Mouse (Mus musculus): ENCODE measurements at regions not wholly inside any gene's neighbourhood (a gene's known extent, or its start where the extent isn't known, plus 50 kb on each side); places are given as distances from the start of the nearest gene placed in this dataset.

DNA sequence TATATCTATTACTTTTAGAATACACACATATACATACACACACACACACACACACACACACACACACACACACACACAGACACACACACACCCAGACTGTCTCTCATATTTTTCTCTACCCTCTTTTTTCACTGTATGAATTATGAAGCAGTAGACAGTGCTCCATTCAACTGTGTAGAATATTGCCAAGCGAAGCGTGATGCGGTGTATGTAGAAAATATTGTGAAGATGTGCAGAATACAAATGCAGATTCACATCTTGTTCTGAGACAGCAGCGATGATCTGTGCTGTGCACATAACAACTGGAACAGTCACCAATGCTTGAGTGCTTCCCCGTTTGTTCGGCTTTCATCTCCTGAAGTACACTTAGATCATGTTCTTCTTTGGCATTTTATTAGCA is 395.5 kb downstream of the Lipi start:
- no peaks in the 10 kb centered on the region for H3K36me3 ChIP-seq (ENCODE audit: control insufficient read depth, insufficient read depth, low read length)
- ATAC-seq (ENCODE audit: insufficient number of reproducible peaks, low FRiP score, low TSS enrichment, low read depth): no peak
- DNase-seq (ENCODE audit: low spot score): no peak
- no peaks in the 10 kb centered on the region for H3K27me3 ChIP-seq (ENCODE audit: control insufficient read depth, insufficient read depth, low read length)
- H3K9ac ChIP-seq (ENCODE audit: low read length): no peak overlapping the region
- H3K27ac ChIP-seq (replicated peaks; ENCODE audit: low read depth, low read length): no peak overlapping the region
- H3K4me3 ChIP-seq (ENCODE audit: low read depth, low read length): no peak overlapping the region
- no peaks in the 10 kb centered on the region for H3K4me1 ChIP-seq (ENCODE audit: control insufficient read depth, insufficient read depth, low read length)
- 95% methylated on average over 6 of the region's 6 CpGs for WGBS
- H3K4me2 ChIP-seq (ENCODE audit: low read depth, severe bottlenecking): no peak overlapping the region
- H3K9me3 ChIP-seq (ENCODE audit: control insufficient read depth, low read length): no peaks in the 10 kb centered on the region

DNA sequence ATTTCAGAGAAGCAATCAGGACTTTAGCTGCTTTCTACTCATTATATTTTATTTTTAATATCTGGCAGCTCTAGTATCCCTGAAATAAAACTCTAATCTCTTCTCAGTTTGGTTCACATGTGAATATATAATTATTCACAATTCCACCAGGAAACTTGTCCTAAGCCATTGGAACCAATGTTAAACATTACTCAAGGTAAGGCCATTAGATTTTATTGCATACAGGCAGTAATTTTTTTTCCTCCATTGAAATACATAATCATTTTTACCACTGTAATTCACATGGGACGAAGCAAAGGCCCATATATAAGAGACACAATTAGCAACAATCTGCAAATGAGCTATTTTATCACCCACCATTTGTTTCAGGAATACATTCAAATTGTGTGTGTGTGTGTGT is 419.8 kb downstream of the Lipi start:
- Histone ChIP-seq H3K4me2 (ENCODE audit: low read depth, severe bottlenecking) (no peak overlapping the region), H3K27me3 (ENCODE audit: control insufficient read depth, insufficient read depth, low read length) (no peaks in the 10 kb centered on the region)
- ATAC-seq (ENCODE audit: insufficient number of reproducible peaks, low FRiP score, low TSS enrichment, low read depth): no peak

DNA sequence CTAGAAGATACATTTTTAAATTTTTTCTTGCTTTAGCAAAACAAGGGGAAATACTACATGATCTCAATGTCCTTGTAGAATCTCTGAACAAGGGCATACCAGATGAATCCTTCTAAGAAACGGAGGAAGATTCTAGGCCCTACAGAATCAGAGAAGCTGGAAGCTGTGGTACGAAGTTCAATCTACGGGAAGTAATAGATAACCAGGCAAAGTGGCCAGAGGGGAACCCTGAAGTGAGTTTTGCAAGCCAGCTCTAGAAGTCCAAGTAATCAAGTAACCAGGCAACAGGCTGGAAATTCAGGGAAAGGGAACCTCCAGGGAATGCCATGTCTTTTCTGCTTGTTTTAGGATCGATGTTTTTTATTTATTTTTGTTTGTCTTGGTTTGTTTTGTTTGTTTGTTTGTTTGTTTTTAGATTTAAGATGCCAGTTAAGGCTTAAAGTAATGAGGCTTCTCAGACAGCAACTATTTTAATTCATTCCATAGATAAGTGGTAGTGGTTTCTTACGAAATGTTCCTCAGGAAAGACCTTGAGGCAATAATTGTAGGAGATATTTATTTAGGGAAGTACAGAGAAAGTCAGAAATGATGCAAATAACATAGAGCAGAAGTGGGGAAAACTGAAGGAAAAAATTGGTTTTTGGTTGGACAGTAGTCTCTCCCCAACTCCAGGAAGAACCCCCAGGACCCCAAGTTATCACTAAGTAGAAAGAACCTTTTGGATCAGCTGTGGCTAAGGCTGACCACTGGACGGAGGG is 420.7 kb downstream of the Lipi start:
- H3K4me2 ChIP-seq (ENCODE audit: low read depth, severe bottlenecking): no peak overlapping the region
- H3K27ac ChIP-seq (replicated peaks; ENCODE audit: low read depth, low read length): no peak overlapping the region
- ATAC-seq (ENCODE audit: insufficient number of reproducible peaks, low FRiP score, low TSS enrichment, low read depth): no peak
- H3K4me3 ChIP-seq (ENCODE audit: low read depth, low read length): no peak overlapping the region
- 86% methylated on average over 6 of the region's 6 CpGs for WGBS
- no peaks in the 10 kb centered on the region for H3K4me1 ChIP-seq (ENCODE audit: control insufficient read depth, insufficient read depth, low read length)
- no peaks in the 10 kb centered on the region for H3K36me3 ChIP-seq (ENCODE audit: control insufficient read depth, insufficient read depth, low read length)
- no peaks in the 10 kb centered on the region for H3K9me3 ChIP-seq (ENCODE audit: control insufficient read depth, low read length)
- H3K9ac ChIP-seq (ENCODE audit: low read length): no peak overlapping the region
- DNase-seq (ENCODE audit: low spot score): no peak
- H3K27me3 ChIP-seq (ENCODE audit: control insufficient read depth, insufficient read depth, low read length): no peaks in the 10 kb centered on the region

More for the DNA sequence above, 419.8 kb downstream of the Lipi start:
- WGBS: 66% methylated on average over 1 of the region's 1 CpGs
- no peaks in the 10 kb centered on the region for H3K36me3 ChIP-seq (ENCODE audit: control insufficient read depth, insufficient read depth, low read length)
- H3K9ac ChIP-seq (ENCODE audit: low read length): no peak overlapping the region
- H3K4me3 ChIP-seq (ENCODE audit: low read depth, low read length): no peak overlapping the region
- no peaks in the 10 kb centered on the region for H3K9me3 ChIP-seq (ENCODE audit: control insufficient read depth, low read length)
- no peak for DNase-seq (ENCODE audit: low spot score)
- no peak overlapping the region for H3K27ac ChIP-seq (replicated peaks; ENCODE audit: low read depth, low read length)
- no peaks in the 10 kb centered on the region for H3K4me1 ChIP-seq (ENCODE audit: control insufficient read depth, insufficient read depth, low read length)

DNA sequence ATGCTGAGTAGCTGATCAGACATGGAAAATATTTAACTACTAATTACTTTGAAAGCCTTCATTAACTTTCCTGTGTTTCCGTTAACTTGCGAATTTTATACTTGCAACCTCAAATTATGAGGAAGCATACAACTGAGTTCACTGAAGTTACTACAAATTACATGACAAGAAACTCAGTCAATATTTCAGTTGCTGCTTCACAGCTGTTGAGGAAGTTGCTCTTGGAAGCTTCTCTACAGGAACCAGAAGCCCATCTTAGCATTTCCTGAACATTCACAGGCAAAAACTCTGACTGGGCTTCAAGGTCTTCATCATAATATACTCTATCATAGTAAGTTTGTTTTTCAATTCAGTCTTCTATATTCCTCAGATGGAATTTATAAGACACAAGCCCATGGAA is 426.1 kb downstream of the Lipi start:
- DNase-seq (ENCODE audit: low spot score) (no peak), ATAC-seq (ENCODE audit: insufficient number of reproducible peaks, low FRiP score, low TSS enrichment, low read depth) (no peak)

DNA sequence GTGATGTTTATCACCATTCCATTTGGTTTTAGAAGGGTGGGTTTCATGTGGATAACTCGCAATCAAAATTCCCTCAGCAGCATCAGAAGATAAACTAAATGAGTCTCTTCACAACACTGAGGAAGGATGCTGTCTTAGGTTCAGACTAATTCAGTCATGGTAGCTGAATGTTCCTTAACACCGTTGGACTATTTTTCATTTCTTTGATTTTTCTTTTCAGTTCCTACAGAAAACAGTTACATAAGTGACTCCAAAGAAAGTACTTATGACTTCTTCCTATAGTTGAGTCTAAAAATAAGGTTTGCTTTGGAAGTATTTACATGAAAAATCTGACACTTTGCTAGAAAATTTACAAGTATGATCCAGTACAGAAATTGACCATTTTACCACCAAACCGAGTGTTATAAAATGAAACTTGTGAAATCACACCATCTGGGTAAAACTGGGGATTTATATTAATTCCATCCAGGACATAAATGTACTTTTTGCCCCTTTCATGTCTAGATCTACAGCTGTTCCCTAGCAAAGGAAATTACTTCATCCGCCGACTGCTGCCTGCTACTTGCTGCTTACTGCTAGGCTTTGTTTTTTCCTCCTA is 430.3 kb downstream of the Lipi start:
- Histone ChIP-seq H3K9me3 (ENCODE audit: control insufficient read depth, low read length) (no peaks in the 10 kb centered on the region), H3K4me2 (ENCODE audit: low read depth, severe bottlenecking) (no peak overlapping the region), H3K4me3 (ENCODE audit: low read depth, low read length) (no peak overlapping the region), H3K27me3 (ENCODE audit: control insufficient read depth, insufficient read depth, low read length) (no peaks in the 10 kb centered on the region), H3K9ac (ENCODE audit: low read length) (no peak overlapping the region), H3K36me3 (ENCODE audit: control insufficient read depth, insufficient read depth, low read length) (no peaks in the 10 kb centered on the region), H3K27ac (replicated peaks; ENCODE audit: low read depth, low read length) (no peak overlapping the region), H3K4me1 (ENCODE audit: control insufficient read depth, insufficient read depth, low read length) (no peaks in the 10 kb centered on the region)
- no peak for DNase-seq (ENCODE audit: low spot score)
- ATAC-seq (ENCODE audit: insufficient number of reproducible peaks, low FRiP score, low TSS enrichment, low read depth): no peak
- 81% methylated on average over 5 of the region's 5 CpGs for WGBS

More for the DNA sequence above, 426.1 kb downstream of the Lipi start:
- Histone ChIP-seq H3K27me3 (ENCODE audit: control insufficient read depth, insufficient read depth, low read length) (no peaks in the 10 kb centered on the region), H3K9ac (ENCODE audit: low read length) (no peak overlapping the region), H3K4me3 (ENCODE audit: low read depth, low read length) (no peak overlapping the region), H3K27ac (replicated peaks; ENCODE audit: low read depth, low read length) (no peak overlapping the region), H3K4me2 (ENCODE audit: low read depth, severe bottlenecking) (no peak overlapping the region), H3K9me3 (ENCODE audit: control insufficient read depth, low read length) (no peaks in the 10 kb centered on the region), H3K4me1 (ENCODE audit: control insufficient read depth, insufficient read depth, low read length) (no peaks in the 10 kb centered on the region), H3K36me3 (ENCODE audit: control insufficient read depth, insufficient read depth, low read length) (no peaks in the 10 kb centered on the region)
- 93% methylated on average over 2 of the region's 2 CpGs for WGBS
